Mouse (Mus musculus): ENCODE measurements around the gene Clic4. TPM values are rescaled to one million over a fixed set of nuclear protein-coding genes. Genes with fewer than 3 reads are reported as not detected.

Clic4 gene
- total RNA-seq, 2 experiments from 2014 or later: 74.4 to 136 TPM

DNA sequence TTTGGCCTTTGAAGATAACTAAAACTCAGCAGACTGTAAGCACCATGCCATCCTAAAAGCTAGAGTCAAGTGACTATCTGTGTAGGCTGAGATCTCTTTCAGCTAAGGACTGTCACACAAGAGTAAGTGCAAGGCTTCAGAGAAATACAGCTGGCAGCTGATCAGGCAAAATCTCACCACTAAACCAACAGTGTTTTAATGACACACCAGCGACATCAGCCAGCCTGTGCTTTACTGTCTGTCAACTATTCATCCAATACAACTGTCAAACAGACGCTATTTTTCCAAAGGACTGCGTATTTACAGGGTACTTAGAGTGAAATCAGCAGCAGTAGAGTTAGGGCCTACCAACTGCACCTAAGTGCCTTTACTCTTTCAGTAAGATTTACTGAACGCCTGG, 12.2 kb downstream of the Clic4 start:
- no peak for DNase-seq (ENCODE audit: low spot score in 2 of 2)

DNA sequence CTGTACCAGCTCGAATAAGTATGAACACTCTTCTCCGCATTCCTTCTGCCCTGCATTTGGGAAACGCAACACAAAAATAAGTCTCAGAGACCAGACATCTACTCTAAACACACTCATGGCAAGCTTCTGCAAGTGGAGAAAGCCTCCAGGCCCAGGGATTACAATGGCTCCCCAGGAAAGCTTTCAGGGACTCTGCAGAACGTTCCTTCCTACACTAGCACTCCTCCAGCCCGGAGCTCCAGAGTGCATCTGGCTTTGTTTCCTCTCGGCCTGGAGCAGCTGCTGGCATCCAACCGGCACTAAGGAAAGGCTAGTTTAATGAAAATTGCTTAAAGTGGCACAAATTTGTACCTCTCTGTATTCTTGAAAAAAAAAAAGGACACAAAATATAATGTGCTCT, 14.1 kb downstream of the Clic4 start:
- DNase-seq (ENCODE audit: low spot score in 2 of 2): no peak

DNA sequence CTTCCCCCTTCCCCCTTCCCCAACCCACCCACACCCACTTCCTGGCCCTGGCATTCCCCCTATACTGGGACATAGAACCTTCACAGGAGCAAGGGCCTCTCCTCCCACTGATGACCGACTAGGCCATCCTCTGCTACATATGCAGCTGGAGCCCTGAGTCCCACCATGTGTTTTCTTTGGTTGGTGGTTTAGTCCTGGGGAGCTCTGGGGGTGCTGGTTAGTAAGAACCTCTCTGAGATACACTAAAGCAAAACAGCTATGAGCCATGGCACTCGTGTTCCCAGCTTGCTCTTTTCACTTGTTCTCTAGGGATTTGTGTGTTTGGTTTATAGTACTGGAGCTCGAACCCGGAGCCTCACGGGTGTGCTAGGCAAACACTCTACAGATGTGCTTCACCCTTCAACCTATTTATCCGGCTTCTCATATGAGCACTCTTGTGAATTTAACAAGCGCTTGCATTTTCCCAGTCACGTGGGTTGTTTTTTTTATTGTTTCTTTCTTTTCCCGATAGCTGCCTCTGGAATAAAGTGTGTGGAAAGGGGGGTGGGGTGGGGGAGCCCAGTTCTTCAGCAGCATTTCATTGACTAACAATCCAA, 14.6 kb downstream of the Clic4 start:
- DNase-seq (ENCODE audit: low spot score in 2 of 2): no peak

DNA sequence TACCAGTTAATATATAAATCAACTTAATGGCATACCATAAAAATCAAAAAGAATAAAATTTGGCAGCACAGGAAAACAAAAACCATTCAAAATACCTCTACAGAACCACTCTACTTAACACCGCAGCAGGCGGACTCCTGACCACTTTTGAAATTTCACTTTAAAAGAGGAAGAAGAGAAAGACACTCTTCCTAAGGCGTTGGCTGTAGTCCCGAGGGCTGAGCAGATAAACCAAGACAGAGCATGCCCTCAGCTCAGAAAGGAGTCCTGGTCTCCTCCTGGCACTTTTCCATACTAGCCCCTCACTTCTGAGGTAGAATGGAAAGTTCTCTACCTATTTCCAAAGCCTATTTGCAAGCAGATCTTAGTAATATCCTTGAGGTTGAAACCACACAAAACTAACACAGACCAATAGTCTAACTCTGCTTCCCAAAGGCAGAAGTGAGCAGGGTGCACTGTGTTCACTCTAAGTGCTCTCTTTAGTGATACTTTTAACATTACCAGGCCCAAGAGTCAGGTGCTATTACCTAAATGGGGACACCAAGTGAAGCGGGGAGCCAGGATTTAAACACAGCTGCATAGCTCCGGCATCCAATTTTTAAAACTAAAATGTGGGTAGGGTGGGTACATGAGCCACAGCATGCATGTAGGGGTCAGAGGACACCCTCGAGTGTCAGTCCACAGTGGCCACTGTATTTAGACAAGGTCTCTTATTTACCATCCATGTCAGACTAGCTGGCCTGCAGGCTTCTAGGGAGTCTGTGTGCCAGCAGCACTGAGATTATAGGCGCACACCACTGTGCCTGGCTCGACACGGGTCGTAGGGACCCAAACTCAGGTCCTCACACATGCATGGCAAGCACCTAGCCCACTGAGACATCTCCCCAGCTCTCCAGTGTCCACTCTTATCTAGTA, 15.8 kb downstream of the Clic4 start:
- no peak for DNase-seq (ENCODE audit: low spot score in 2 of 2)

DNA sequence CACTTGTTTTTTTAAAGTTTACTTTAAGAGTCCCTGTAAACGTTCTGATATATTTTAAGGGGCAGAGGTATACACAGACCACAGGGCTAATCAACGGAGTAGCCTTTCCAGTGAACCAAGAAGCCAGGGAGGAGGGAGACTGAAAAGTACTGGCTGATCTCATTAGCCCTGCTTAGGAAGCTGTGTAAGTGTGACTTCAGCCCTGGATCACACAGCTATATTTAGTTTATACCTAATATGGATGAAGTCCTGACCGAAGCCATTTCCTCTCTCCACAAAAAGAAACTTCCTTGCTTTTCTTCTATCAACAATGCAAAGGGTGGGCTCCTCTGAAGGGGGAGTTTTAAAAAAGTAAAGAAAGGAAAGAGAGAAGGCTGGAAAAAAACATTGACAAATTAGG, 17.8 kb downstream of the Clic4 start:
- no peak for DNase-seq (ENCODE audit: low spot score in 2 of 2)

DNA sequence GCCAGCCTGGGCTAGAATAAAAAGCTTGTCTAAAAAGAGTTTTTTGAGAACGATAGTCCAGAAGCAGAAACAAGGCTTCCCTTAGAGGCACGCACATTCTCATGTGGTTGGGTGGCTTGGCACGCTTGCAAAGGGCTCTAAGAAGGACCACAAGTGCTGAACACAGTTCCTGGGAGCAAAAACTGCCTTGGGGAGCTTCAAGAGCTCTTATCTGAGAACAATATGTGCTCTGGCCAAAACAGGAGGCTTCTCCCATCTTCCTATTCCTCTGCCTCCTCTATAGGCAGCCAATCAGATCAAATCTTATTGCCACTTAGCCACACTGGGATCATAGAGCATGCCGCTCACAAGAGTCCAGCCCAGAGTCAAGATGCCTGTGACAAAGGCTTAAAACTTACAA, 18.3 kb downstream of the Clic4 start:
- DNase-seq (ENCODE audit: low spot score in 2 of 2): no peak

DNA sequence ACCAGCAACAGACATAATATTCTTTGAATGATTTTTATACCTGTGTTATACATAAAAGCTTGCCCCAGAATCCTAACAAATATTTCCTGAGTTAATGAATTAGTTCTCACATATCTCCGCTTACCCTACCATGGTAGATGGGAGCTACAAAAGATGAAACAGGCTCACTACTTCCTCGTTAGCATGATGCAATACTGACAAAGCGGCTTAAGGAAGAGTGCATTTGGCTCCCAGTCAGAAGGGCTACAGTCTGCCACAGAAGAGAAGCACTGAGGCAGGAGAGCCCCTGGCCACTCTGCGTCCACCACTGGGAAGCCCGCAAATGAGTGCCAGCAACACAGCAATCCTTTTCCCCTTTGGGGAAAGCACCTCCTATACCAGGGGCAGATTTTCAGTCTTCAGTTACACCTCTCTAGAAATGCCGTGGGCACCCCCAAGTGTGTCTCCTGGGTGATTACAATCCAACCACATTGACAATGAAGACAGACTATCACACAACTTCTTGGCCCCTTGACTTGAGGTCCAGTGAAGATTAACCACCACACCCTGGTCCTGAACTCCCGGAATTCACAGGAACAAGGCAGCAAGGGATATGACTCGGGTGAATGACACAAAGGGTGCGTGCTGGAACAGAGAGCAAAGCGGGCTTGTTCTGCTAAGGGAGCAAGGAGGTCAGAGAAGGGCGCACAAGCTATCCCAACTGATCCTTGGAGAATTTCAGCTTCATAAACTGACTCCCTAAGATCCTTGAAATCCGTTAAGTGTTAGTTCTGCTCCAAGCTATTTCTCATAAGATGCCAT, 19.2 kb downstream of the Clic4 start:
- DNase-seq (ENCODE audit: low spot score in 2 of 2): no peak

DNA sequence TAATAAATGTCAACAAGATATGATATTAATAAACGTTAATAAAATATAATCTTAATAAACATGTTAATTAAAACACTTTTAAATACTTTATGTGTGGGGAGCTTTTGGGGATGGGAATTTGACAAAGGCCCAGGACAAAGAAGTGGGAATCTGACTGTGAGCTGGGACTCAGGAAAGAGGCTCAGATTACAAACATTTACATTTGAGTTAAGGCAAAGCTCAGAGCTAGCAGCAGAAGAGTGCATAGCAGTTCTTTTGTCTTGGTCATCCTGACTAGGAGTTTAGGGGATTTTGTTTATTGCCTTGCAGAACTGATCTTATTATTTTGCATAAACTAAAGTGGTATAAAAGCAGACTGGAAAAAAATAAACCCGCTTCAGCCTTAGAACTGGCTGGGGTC, 20.8 kb downstream of the Clic4 start:
- DNase-seq (ENCODE audit: low spot score in 2 of 2): no peak

DNA sequence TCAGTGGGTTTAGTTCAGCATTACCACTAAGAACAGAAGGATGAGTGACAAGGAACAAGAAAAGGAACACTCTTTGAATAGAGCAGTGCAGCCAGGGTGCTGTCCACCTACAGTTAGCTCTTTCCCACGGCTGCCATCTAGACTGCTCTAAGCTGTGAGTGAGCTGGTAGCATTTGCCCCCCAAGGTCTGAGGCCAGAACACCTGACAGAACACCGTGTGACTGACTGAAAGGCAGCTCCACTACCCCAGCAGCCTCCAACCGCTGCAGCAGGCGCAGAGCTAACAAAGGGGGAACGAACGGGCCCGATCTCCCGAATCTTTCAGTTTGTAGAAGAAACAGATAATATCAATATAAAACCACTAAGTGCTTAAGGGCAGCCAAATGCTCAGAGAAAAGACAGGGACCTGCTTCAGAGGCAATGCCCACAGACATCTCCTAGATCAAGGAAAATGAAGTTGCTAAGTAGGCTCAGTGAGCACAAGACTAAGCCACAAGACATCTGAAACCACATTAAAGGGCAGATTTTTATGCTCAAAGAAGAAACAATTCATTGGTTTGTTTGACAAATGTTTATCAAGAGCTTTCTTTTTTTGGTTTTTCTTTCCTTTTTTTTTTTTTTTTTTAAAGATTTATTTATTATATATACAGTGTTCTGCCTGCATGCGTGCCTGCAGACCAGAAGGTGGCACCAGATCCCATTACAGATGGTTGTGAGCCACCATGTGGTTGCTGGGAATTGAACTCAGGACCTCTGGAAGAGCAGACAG, 24.2 kb downstream of the Clic4 start:
- no peak for DNase-seq (ENCODE audit: low spot score in 2 of 2)

DNA sequence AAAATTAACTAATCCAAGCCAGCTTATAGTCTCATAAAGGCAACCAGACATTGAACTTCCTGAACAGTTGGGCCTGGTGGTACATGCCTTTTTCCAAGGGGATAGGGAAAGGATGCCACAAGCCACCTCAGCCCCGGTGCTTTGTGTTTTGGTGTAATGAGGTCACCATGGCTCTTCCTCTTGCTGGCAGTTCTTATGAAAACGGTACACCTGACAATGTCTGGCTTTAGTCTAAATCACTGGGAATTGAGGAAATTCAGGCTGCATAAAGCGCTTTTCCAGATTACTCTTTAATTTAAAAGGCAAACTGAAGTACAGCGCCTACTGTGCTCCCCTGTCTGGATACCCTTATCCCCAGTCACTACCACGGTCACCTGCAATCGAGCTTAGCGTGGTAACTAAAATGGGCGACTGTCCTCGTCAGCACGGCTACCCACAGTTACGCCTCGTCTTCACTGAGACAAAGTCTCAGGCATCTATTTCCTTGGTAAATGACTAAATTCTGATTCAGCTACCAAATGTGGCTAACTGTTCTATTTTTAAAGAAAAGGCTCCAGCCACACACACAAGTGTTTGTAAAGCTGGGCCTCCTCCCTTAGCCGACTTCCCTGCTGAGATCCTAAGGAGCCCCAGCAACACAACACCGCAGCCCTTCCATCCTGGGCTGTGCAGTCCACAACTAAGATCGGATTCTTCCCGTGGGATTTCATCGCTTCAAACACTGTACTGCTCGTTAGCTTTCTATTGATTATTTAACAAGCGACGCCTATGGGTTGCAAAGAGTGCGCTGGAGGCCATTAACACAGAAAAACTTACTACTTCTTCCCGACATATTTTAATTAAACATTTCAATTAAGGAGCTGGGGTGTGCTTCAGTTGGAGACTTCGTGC, 25.5 kb downstream of the Clic4 start:
- no peak for DNase-seq (ENCODE audit: low spot score in 2 of 2)

DNA sequence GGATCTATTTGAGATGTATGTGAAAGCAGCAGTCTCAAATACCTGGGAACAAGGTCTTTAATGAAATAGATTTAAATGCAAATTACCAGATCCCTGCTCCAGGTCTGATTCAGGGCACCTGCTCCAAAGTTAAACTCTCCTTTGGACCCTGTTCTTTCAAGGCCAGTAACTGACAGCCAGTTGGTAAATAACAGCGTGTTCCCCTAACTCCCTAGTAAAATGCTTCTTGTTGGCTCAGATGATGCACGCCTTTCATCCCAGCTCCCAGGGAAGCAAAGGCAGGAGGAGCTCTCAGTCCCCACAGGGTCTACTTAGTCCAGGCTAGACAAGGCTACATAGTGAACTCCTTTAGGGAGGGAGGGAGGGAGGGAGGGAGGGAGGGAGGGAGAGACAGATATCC, 26.2 kb downstream of the Clic4 start:
- no peak for DNase-seq (ENCODE audit: low spot score in 2 of 2)

DNA sequence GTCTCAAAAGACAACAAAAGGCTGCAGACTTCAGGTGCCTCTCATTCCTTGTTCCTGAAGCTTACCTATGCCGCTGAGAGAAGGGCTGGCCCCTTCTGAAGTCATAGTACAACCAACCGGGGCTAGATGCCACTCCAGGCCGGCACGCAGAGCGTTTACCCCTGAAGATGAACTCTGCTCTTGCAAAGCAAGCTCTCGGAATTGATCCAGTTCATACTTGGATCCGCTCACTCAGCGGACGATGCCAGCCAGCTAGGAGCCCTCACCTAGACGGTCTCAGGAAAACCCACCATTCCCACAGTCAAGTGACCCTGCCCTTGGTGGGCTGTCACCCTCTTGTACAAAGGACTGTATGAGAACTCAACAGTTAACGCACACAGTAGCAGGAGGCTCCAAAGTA, 26.8 kb downstream of the Clic4 start:
- no peak for DNase-seq (ENCODE audit: low spot score in 2 of 2)

DNA sequence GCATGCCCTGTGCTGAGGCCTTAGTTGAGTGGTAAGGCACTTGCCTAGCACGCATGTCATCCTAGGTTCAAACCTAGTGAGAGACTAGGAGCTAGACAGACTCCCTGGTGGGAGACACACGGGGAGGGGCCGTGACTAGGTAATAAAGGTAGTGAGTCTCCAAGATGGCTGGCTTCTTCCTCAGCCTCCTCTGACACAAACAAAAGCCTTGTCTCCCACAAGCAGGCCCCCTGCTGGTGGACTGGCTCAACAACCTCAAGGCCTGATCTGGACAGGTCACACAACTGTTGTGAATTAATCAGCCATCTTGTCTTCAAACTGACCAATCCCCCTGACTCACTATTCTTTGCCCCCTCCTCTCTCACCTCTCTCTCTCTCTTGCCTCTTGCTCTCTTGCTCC, 28.3 kb downstream of the Clic4 start:
- peak in 1 of 2 experiments; percentile 31 for DNase-seq (ENCODE audit: low spot score in 2 of 2)

DNA sequence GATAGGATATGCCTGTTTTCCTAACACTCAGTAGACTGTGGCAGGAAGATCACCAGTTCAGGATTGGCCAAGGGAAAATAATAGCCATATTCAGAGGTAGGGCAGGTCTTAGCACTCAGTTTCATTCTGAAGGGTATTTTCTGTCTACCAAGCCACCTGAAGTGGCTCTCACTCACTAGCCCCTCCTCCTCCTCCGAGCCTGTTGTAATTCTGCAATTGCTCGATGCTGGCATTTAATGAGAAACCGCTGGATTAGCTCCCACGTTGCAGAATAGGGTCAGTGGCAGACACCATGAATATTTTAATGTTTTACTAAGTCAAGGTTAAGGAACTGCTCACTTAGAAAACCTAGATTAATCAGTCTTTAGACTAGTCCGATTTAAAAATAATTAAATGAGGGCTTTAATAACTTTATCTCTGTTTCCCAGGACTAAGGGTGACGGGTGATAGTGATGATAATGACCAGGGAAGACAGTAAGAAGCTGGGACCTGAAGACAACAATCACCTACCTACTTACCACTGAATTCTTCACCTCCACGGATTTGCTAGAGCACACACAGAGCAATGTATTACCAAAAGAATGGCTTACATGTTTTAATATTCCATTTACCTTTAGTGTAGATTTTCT, 29.6 kb downstream of the Clic4 start:
- DNase-seq (ENCODE audit: low spot score in 2 of 2): no peak

DNA sequence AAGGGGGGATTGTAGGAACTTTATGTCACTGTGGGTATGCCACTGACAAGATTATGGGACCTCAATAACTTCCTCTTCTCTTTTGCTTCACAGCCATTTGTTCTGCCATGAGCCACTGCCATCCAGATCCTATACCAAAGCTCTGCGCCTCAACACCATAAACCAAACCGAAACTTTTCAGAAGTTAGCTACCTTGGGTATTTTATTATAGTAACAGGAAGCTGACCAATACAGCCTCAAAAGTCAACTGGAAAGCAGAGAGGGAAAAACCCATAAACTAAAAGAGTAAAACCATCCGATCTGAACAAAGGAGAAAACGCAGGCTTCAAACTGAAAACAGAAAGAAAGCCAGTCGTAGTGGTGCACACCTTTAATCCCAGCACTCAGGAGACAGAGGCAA, 30.2 kb downstream of the Clic4 start:
- DNase-seq (ENCODE audit: low spot score in 2 of 2): no peak

DNA sequence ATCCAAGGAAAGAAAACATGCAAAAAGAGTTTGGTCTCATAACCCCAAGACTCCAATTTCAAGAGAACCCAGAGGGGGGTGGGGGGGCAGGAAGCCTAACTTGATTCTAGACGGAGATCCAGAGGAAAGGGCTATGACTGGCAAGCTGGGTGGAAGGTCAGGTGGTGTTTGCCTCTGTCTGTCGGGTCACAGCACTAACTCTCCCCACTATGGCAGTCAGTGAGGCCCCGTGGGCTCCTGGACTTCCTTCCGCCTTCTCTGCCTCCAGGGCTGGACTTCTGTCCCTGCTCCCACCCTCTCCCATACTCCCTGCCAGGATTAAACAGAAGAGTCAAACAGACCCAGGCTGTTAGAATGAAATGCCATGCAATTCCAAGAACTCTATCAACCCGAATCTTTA, 30.9 kb downstream of the Clic4 start:
- no peak for DNase-seq (ENCODE audit: low spot score in 2 of 2)

DNA sequence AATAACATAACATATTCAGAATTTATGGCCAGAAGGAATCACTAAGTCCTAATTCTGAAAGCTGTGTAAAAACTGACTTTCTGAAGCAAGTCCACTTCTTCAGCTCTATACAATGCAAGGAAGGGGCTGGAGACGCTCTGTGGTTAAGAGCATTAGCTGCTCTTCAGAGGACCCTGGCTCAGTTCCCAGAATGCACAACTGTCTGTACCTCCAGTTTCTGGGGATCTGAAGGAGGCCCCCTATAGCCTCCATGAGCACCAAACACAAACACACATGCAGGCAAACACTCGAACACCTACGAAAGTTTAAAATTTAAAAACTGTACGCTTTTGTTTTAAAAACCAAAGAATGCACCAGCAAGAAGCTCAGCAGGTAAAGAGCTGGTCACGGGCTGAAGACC, 31.5 kb downstream of the Clic4 start:
- DNase-seq (ENCODE audit: low spot score in 2 of 2): no peak

DNA sequence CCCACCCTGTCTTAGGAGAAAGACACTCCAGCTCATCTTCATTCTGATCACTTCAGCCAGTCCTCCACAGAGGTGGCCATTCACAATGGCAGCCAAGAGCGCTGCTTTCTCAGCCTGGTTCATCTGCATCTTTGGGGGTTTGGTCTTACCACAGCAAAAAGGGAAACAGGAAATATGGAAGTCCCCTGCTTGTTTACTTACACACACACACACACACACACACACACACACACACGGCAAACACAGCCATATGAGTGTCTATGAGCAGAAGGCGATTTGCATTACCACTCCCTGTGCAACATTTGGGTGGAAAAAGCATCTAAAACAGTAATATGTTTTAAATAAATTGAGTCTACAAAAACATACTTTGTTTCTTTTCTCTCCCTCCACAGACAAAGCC, 32.3 kb downstream of the Clic4 start:
- DNase-seq (ENCODE audit: low spot score in 2 of 2): no peak

DNA sequence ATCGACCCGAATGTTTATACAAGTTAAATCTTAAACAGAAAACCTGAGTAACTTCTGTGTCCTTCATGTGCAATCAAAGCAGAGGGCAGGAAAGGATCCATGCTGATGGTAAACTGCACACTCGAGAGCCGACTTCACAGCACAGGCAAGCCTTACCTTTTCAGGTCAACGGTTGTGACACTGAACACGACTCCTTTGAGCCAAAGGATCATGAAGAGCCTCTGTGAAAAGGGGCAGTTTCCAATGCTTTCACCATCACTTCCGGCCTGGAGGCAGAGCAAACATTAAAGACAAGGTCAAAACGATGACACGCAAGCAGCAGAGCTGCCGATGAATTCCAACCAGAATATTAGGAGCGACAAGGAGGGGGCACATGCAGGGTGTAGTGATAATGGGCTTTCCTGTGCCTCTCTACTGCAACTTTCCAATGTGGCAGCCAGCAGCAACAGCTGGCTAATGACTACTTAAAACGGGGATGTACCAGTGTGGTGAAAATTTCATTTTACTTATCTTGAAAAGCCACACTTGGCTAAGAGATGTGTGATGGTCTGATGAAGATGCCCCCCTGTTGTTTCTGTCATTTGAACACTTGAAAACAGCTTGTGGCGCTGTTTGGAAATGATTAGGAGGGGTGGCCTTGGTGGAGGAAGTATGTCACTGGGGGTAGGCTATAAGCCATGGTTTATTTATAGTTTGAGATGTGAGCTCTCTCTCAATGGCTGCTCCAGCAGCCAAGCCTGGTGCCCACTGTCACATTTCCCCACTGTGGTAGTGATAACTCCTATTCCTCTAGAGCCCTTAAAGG, 33.7 kb downstream of the Clic4 start:
- DNase-seq (ENCODE audit: low spot score in 2 of 2): peak in 1 of 2 experiments; percentile 20

All from adrenal gland, adult 18-20 months (tissue).